Mouse (Mus musculus) Patski (cell line): ENCODE results near the gene Isy1. TPM values are rescaled to one million over a fixed set of nuclear protein-coding genes. Genes with fewer than 3 reads are reported as not detected.

Source experiments
- ATAC-seq: fragments of 100-300 bp; one replicate; pipeline ENCODE4 v1.8.0; 2021
- CTCF ChIA-PET: fragments of 350-600 bp; sonication (Branson Sonifier 250); formaldehyde crosslinking; loops from one replicate; lab custom pipeline; 2022; ENCODE audit warnings: inconsistent platforms; lab: Charles Lee
- POLR2A ChIA-PET: fragments of 350-600 bp; sonication (Branson Sonifier 250); formaldehyde crosslinking; loops from one replicate; lab custom pipeline; 2022; ENCODE audit warnings: antibody characterized with exemption, inconsistent platforms; lab: Charles Lee
- DNase-seq: peaks from one replicate; pipeline ENCODE4 v3.0.0-alpha.2; 2011; ENCODE audit warnings: low read depth, low spot score
- H3K27me3 ChIP-seq: fragments of 371-371 bp; one replicate; pipeline ENCODE4 v1.5.1; 2021
- CTCF ChIP-seq: fragments of 100-300 bp; IDR thresholded peaks from one replicate; pipeline ENCODE4 v1.5.1; 2021
- in situ Hi-C: fragments of 300-500 bp; cut with MboI; formaldehyde crosslinking; loops from 3 replicates; pipeline ENCODE4 v1.11.1; 2018; ENCODE audit warnings: low pct_unique_long_range_greater_than_20kb, mixed read lengths
- polyA plus RNA-seq: library from polyadenylated mRNA; unstranded; gene quantifications from one replicate; pipeline ENCODE4 v1.2.3, GENCODE M21; 2021

Gene Isy1
- polyA plus RNA-seq, 1 experiment from 2014 or later, result 59.6 TPM

GRCm38 (mm10) chr6:87812656-87813055, 25.9 kb downstream of the Isy1 start:
- H3K27me3 ChIP-seq, result no peaks in the 10 kb centered on the region
- in situ Hi-C loops, result no loop called here
- CTCF ChIA-PET, result no interaction called here
- ATAC-seq (no peak), DNase-seq (no peak)
- no peak for TF ChIP-seq CTCF
- POLR2A ChIA-PET, result no interaction called here

GRCm38 (mm10) chr6:87811675-87812338, 26.8 kb downstream of the Isy1 start, which contains the start of gene Rab43:
Gene Rab43, minus strand, starts transcription at chr6:87812164.
- H3K27me3 ChIP-seq, result no peaks in the 10 kb centered on the region
- POLR2A ChIA-PET, result interaction anchor here (0.8 to 1.2 kb wide), 3 partner anchors 15 to 32 kb away, joined by 3 read pairs; no protein-coding TSS in a partner anchor
- peak; percentile 34 for DNase-seq
- CTCF ChIA-PET, result interaction anchor here (1.2 kb wide), 1 partner anchor 10 kb away, joined by 4 read pairs; no protein-coding TSS in a partner anchor
- ATAC-seq, result peak; percentile 85
- TF ChIP-seq CTCF, result no peak
- in situ Hi-C loops, result no loop called here

- in situ Hi-C loops, result no loop called here
- POLR2A ChIA-PET, result interaction anchor here (0.8 to 1.2 kb wide), 3 partner anchors 14 to 33 kb away, joined by 3 read pairs; no protein-coding TSS in a partner anchor
- CTCF ChIA-PET, result interaction anchor here (1.2 kb wide), 1 partner anchor 11 kb away, joined by 4 read pairs; no protein-coding TSS in a partner anchor
- H3K27me3 ChIP-seq, result no peaks in the 10 kb centered on the region
- no peak for TF ChIP-seq CTCF
- peak; percentile 26 for ATAC-seq
- DNase-seq, result no peak
Observed at GRCm38 (mm10) chr6:87810713-87811669, 27.6 kb downstream of the Isy1 start.

- in situ Hi-C loops, result no loop called here
- ATAC-seq (no peak), DNase-seq (no peak)
- ChIA-PET POLR2A (interaction anchor here (1.3 kb wide), 1 partner anchor 13 kb away, joined by 3 read pairs; no protein-coding TSS in a partner anchor), CTCF (no interaction called here)
- no peak for TF ChIP-seq CTCF
- no peaks in the 10 kb centered on the region for H3K27me3 ChIP-seq
Observed at GRCm38 (mm10) chr6:87810311-87810710, 28.3 kb downstream of the Isy1 start.

GRCm38 (mm10) chr6:87809651-87810161, 28.9 kb downstream of the Isy1 start:
- ATAC-seq, result no peak
- POLR2A ChIA-PET, result interaction anchor here (1.3 kb wide), 1 partner anchor 12 kb away, joined by 3 read pairs; no protein-coding TSS in a partner anchor
- no peak for DNase-seq
- TF ChIP-seq CTCF, result no peak
- CTCF ChIA-PET, result interaction anchor here (1.2 kb wide), 2 partner anchors 12 to 46 kb away, joined by 3 read pairs; no protein-coding TSS in a partner anchor
- H3K27me3 ChIP-seq, result no peaks in the 10 kb centered on the region
- in situ Hi-C loops, result no loop called here

GRCm38 (mm10) chr6:87809144-87809543, 29.5 kb downstream of the Isy1 start:
- ATAC-seq, result no peak
- in situ Hi-C loops, result no loop called here

GRCm38 (mm10) chr6:87808521-87808920, 30.1 kb downstream of the Isy1 start:
- ChIA-PET POLR2A (no interaction called here), CTCF (interaction anchor here (1.2 kb wide), 2 partner anchors 11 to 45 kb away, joined by 3 read pairs; no protein-coding TSS in a partner anchor)
- ATAC-seq (no peak), DNase-seq (no peak)
- H3K27me3 ChIP-seq, result no peaks in the 10 kb centered on the region
- TF ChIP-seq CTCF, result no peak
- in situ Hi-C loops, result no loop called here

More at GRCm38 (mm10) chr6:87809144-87809543, 29.5 kb downstream of the Isy1 start:
- ChIA-PET POLR2A (interaction anchor here (1.3 kb wide), 1 partner anchor 12 kb away, joined by 3 read pairs; no protein-coding TSS in a partner anchor), CTCF (interaction anchor here (1.2 kb wide), 2 partner anchors 12 to 45 kb away, joined by 3 read pairs; no protein-coding TSS in a partner anchor)
- no peak for TF ChIP-seq CTCF
- DNase-seq, result no peak
- H3K27me3 ChIP-seq, result no peaks in the 10 kb centered on the region

- no peak for DNase-seq
- ChIA-PET POLR2A (no interaction called here), CTCF (no interaction called here)
- TF ChIP-seq CTCF, result no peak
- H3K27me3 ChIP-seq, result no peaks in the 10 kb centered on the region
- in situ Hi-C loops, result no loop called here
- ATAC-seq, result no peak
Observed at GRCm38 (mm10) chr6:87807735-87808440, 30.7 kb downstream of the Isy1 start.

- DNase-seq, result no peak
- TF ChIP-seq CTCF, result no peak
- CTCF ChIA-PET, result no interaction called here
- POLR2A ChIA-PET, result no interaction called here
- in situ Hi-C loops, result no loop called here
- no peaks in the 10 kb centered on the region for H3K27me3 ChIP-seq
- ATAC-seq, result no peak
Observed at GRCm38 (mm10) chr6:87806857-87807256, 31.7 kb downstream of the Isy1 start.
